In genomic region chr17:43075937-43076336, GRCm38 (mm10) we compare ENCODE assay signal across 16 mouse cellular contexts. TPM values are rescaled to one million over a fixed set of nuclear protein-coding genes. Genes with fewer than 3 reads are reported as not detected.
DNase-seq lines count a peak whose midpoint lies in the region; ATAC-seq and TF ChIP-seq lines count a peak whose summit lies in the region.
"Had no signal": no experiment of that assay in that cellular context is flagged by ENCODE, and none has a peak within 500 bp of the region (broad histone marks: within the 10 kb centered on the region; RNA-seq: fewer than 3 reads in every experiment).

No protein-coding gene starts in this region.

- no peak overlapping the region for H3K4me3 ChIP-seq in hindbrain, postnatal 0 days (ENCODE audit: low read length)
- no peak overlapping the region for H3K4me3 ChIP-seq in hindbrain, embryonic 16.5 days (ENCODE audit: low read length)
- H3K4me3 ChIP-seq in brown adipose tissue, adult 24 weeks (ENCODE audit: insufficient read depth, low read depth, low read length): no peak overlapping the region
- no peak overlapping the region for H3K4me3 ChIP-seq in liver, embryonic 12.5 days
- H3K4me3 ChIP-seq: erythroblast, embryonic 14.5 days; megakaryocyte, embryonic 14.5 days had no signal

- no peak for DNase-seq in hindbrain, postnatal 0 days (ENCODE audit: low spot score)
- peak; percentile 48 for DNase-seq in lung, postnatal 36 days
- no peak for DNase-seq in adrenal gland, postnatal 4 days (ENCODE audit: low spot score in 2 of 2)
- DNase-seq in thymus, postnatal 25 days: no peak
- DNase-seq in layer of hippocampus, postnatal 14 days (ENCODE audit: low spot score in 2 of 2): no peak
- DNase-seq: adrenal gland, postnatal 14 days; B cell, adult 2 months; cerebellum, adult 11 months; heart, adult 18-20 months; heart, postnatal 10 days had no signal

- TF ChIP-seq CTCF in hindbrain, postnatal 0 days (IDR thresholded peaks at IDR 0.05; ENCODE audit: low read depth): no peak

- 0 out of 2 replicates have a peak overlapping the region, but pooled peaks have one; percentile 13 for H3K9ac ChIP-seq in hindbrain, postnatal 0 days (replicated peaks; ENCODE audit: low read length)
- H3K9ac ChIP-seq in hindbrain, embryonic 16.5 days (ENCODE audit: low read depth, low read length): no peak overlapping the region
- peak overlapping the region; percentile 36 for H3K9ac ChIP-seq in liver, embryonic 12.5 days

- no peaks in the 10 kb centered on the region; the same call in 1 of the 2 replicates for H3K36me3 ChIP-seq in hindbrain, postnatal 0 days (ENCODE audit: insufficient read depth, low read length)
- H3K36me3 ChIP-seq in hindbrain, embryonic 16.5 days (ENCODE audit: control insufficient read depth, insufficient read depth, low read length): no peaks in the 10 kb centered on the region; the same call in 1 of the 2 replicates
- peaks cover 50% of the 10 kb centered on the region for H3K36me3 ChIP-seq in liver, embryonic 12.5 days

- no peak overlapping the region for H3K4me2 ChIP-seq in hindbrain, postnatal 0 days (ENCODE audit: low read depth, low read length)
- H3K4me2 ChIP-seq in hindbrain, embryonic 16.5 days (ENCODE audit: low read length): no peak overlapping the region
- H3K4me2 ChIP-seq in liver, embryonic 12.5 days: peak overlapping the region; percentile 12; the same call in 1 of the 2 replicates

- no peaks in the 10 kb centered on the region for H3K9me3 ChIP-seq in hindbrain, postnatal 0 days (ENCODE audit: low read length)
- no peaks in the 10 kb centered on the region for H3K9me3 ChIP-seq in hindbrain, embryonic 16.5 days (ENCODE audit: control insufficient read depth, low read length)
- no peaks in the 10 kb centered on the region for H3K9me3 ChIP-seq in liver, embryonic 12.5 days (replicated peaks)
- H3K9me3 ChIP-seq: megakaryocyte, embryonic 14.5 days had no signal

- no peak for ATAC-seq in hindbrain, postnatal 0 days
- no peak for ATAC-seq in hindbrain, embryonic 16.5 days
- ATAC-seq in liver, embryonic 12.5 days: peak; percentile 54
- ATAC-seq: inflammation-experienced regulatory T-cells, adult 6 months had no signal

- H3K4me1 ChIP-seq in hindbrain, postnatal 0 days (ENCODE audit: insufficient read depth, low read length): peaks cover 8% of the 10 kb centered on the region
- H3K4me1 ChIP-seq in hindbrain, embryonic 16.5 days (ENCODE audit: control insufficient read depth, insufficient read depth, low read depth, low read length): peaks cover 7% of the 10 kb centered on the region
- H3K4me1 ChIP-seq in brown adipose tissue, adult 24 weeks (ENCODE audit: control insufficient read depth, insufficient read depth, insufficient read length, low read length): 0 out of 2 replicates have a peak, but pooled peaks cover 5% of the 10 kb centered on the region
- peaks cover 66% of the 10 kb centered on the region for H3K4me1 ChIP-seq in liver, embryonic 12.5 days

- no peak overlapping the region for H3K27ac ChIP-seq in hindbrain, postnatal 0 days
- no peak overlapping the region for H3K27ac ChIP-seq in hindbrain, embryonic 16.5 days (ENCODE audit: low read depth, low read length)
- H3K27ac ChIP-seq in brown adipose tissue, adult 24 weeks (replicated peaks; ENCODE audit: low read depth, low read length): 0 out of 2 replicates have a peak overlapping the region, but pooled peaks have one; percentile 2
- H3K27ac ChIP-seq in liver, embryonic 12.5 days: peak overlapping the region; percentile 78

- H3K27me3 ChIP-seq in hindbrain, postnatal 0 days (ENCODE audit: insufficient read depth, low read length): no peaks in the 10 kb centered on the region
- no peaks in the 10 kb centered on the region for H3K27me3 ChIP-seq in hindbrain, embryonic 16.5 days (replicated peaks; ENCODE audit: control insufficient read depth, insufficient read depth, low read length)
- no peaks in the 10 kb centered on the region for H3K27me3 ChIP-seq in liver, embryonic 12.5 days (replicated peaks)
- H3K27me3 ChIP-seq: megakaryocyte, embryonic 14.5 days had no signal

- WGBS in hindbrain, postnatal 0 days: 74% methylated on average over 8 of the region's 8 CpGs
- WGBS in hindbrain, embryonic 16.5 days: 75% methylated on average over 8 of the region's 8 CpGs
- WGBS in liver, embryonic 12.5 days (ENCODE audit: insufficient replicate concordance): 49% methylated on average over 8 of the region's 8 CpGs

RNA-seq across cellular contexts. Expression of gene Tnfrsf21, which starts 59.6 kb away (rescaled TPM):
- total RNA-seq in hindbrain, postnatal 0 days (2014; rRNA removed): 115 and 122 TPM in 2 replicates
- polyA plus RNA-seq in hindbrain, postnatal 0 days (2015; fragmentation: Nextera tagmentation; extraction: Ambion mirVana): 71.6 and 76.8 TPM in 2 replicates
- 83.0 and 88.1 TPM in 2 replicates for polyA plus RNA-seq in hindbrain, embryonic 16.5 days (2015; fragmentation: Nextera tagmentation; extraction: Ambion mirVana)
- polyA plus RNA-seq in brown adipose tissue, adult 24 weeks (2012; ENCODE audit: insufficient read depth, insufficient read length, missing spikeins): 4.4 and 7.8 TPM in 2 replicates
- 41.9 and 43.1 TPM in 2 replicates for polyA plus RNA-seq in liver, embryonic 12.5 days (2016; fragmentation: Nextera tagmentation; extraction: Ambion mirVana)
- 10 to 100 TPM; 11.0 to 19.9 TPM for total RNA-seq in adrenal gland, postnatal 4 days (2021)
- total RNA-seq in layer of hippocampus, postnatal 14 days (2021): 100 to 1,000 TPM; 108 to 113 TPM

Comparison
In these comparisons a context has a peak if more than half of its experiments do, and no peak if none do; other contexts are left out.
1. H3K27ac ChIP-seq: peak in brown adipose tissue, adult 24 weeks (single experiment) and liver, embryonic 12.5 days (single experiment); none in hindbrain, postnatal 0 days (single experiment) and hindbrain, embryonic 16.5 days (single experiment).